Mouse (Mus musculus): ENCODE data around the gene Maml3.

DNA sequence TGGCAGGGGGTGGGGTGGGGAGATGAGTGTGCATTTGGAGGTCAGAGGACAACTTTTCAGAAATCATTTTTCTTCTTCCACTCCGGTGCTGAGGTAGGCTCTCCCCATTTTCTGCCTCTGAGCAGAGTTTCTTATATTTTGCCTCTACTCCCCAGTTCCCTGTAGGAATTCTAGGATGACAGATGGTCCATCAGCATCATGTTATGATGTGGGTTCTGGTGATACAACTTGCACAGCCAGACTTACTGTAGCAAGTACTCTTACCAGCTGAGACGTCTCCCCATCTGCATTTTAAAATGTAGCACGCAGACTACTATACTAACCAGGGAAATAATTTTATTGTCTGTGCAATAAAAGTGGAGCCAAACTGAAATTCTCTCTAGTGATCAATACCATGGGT is 20.5 kb upstream of the Maml3 start:
- TF ChIP-seq POLR2A (IDR thresholded peaks at IDR 0.05; ENCODE audit: borderline replicate concordance, extremely low read depth, insufficient read depth, insufficient read length, poor library complexity, severe bottlenecking) (no peak), CTCF (IDR thresholded peaks at IDR 0.05; ENCODE audit: borderline replicate concordance, extremely low read depth, insufficient read depth, insufficient read length) (no peak)

All from brain, embryonic 14.5 days (tissue).